Mouse (Mus musculus) intestine, embryonic 14.5 days (tissue): ENCODE results near the gene Padi2. TPM values are rescaled to one million over a fixed set of nuclear protein-coding genes. Genes with fewer than 3 reads are reported as not detected.

Experiments used
- ATAC-seq: fragments of 200-750 bp; cut with Nextera tagmentation; replicated peaks from 2 replicates; pipeline ENCODE4 v1.8.0; 2017; ENCODE audit warnings: low read depth, moderate number of reproducible peaks, moderate TSS enrichment, moderate library complexity; ENCODE audit not compliant: low FRiP score, low TSS enrichment
- DNase-seq: peaks from one replicate; pipeline ENCODE4 v3.0.0-alpha.2; 2018; ENCODE audit warnings: low spot score
- H3K27ac ChIP-seq: fragments of 300-500 bp; sonication (generic); 2 replicates; pipeline ENCODE4 v1.5.1; 2014; ENCODE audit warnings: low read depth, mild to moderate bottlenecking, control low read depth
- H3K27me3 ChIP-seq: fragments of 300-500 bp; sonication (generic); replicated peaks from 2 replicates; pipeline ENCODE4 v1.6.1; 2014; ENCODE audit warnings: low read length, control low read depth; ENCODE audit not compliant: control insufficient read depth, insufficient read depth
- H3K36me3 ChIP-seq: fragments of 300-500 bp; sonication (generic); 2 replicates; pipeline ENCODE4 v1.6.1; 2014; ENCODE audit warnings: low read length, control low read depth; ENCODE audit not compliant: control insufficient read depth, insufficient read depth
- H3K4me1 ChIP-seq: fragments of 300-500 bp; sonication (generic); replicated peaks from 2 replicates; pipeline ENCODE4 v1.6.1; 2014; ENCODE audit warnings: low read length, control low read depth, mixed read lengths; ENCODE audit not compliant: control insufficient read depth, insufficient read depth
- H3K4me2 ChIP-seq: fragments of 300-500 bp; sonication (generic); 2 replicates; pipeline ENCODE4 v1.6.1; 2014; ENCODE audit warnings: low read length
- H3K4me3 ChIP-seq: fragments of 300-500 bp; sonication (generic); 2 replicates; pipeline ENCODE4 v1.5.1; 2014; ENCODE audit warnings: low read depth, low read length, control low read depth, mixed read lengths
- H3K9ac ChIP-seq: fragments of 300-500 bp; sonication (generic); 2 replicates; pipeline ENCODE4 v1.6.1; 2014; ENCODE audit warnings: mild to moderate bottlenecking, low read length
- H3K9me3 ChIP-seq: fragments of 300-500 bp; sonication (generic); 2 replicates; pipeline ENCODE4 v1.6.1; 2016; ENCODE audit warnings: low read length, control low read depth; ENCODE audit not compliant: control insufficient read depth
- WGBS: fragments of 180-500 bp; shearing (Covaris S2); extraction: QIAGEN DNeasy Blood & Tissue Kit; methylation state at CpG from one replicate; pipeline ENCODE4 v1.1.7; 2014; 5-methylcytosine and 5-hydroxymethylcytosine counted together
- polyA plus RNA-seq: library from polyadenylated mRNA; unstranded; fragments of >200 nt; fragmentation: Nextera tagmentation; extraction: Ambion mirVana; gene quantifications from 2 replicates; pipeline ENCODE4 v1.2.1, GENCODE M21; 2014

Padi2 gene
- polyA plus RNA-seq, 1 experiment from 2014 or later: 1.9 TPM

- Histone ChIP-seq H3K4me1 (peaks cover 12% of the 10 kb centered on the region), H3K4me3 (no peak overlapping the region), H3K4me2 (no peak overlapping the region), H3K9me3 (0 out of 2 replicates have a peak, but pooled peaks cover 6% of the 10 kb centered on the region), H3K27ac (no peak overlapping the region), H3K9ac (no peak overlapping the region), H3K27me3 (no peaks in the 10 kb centered on the region), H3K36me3 (no peaks in the 10 kb centered on the region)
- DNase-seq (no peak), ATAC-seq (no peak)
- 88% methylated on average over 8 of the region's 8 CpGs for WGBS
Observed at GRCm38 (mm10) chr4:140869945-140870344, 36.2 kb upstream of the Padi2 start.

DNA sequence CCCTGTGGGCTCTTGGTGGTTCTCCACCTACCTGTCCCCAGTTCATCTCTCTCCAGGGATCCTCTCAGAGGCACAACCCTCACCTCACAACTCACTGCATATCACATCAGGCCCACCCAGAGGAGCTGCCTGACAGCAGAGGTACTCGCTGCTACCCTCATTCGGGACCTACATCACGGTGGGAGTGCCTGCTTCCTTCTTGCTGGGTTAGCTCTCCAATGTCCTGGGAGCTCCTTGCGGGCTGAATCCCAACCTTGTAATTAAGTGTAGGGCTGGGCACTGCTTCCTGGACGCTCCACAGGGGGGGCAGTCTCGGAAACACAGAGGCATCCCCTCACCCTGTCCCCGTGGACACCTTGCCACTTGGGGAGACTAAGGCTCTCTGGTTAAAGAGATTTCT, 35.3 kb upstream of the Padi2 start:
- no peak overlapping the region for H3K27ac ChIP-seq
- H3K4me2 ChIP-seq: no peak overlapping the region
- 0 out of 2 replicates have a peak, but pooled peaks cover 6% of the 10 kb centered on the region for H3K9me3 ChIP-seq
- ATAC-seq (no peak), DNase-seq (no peak)
- no peaks in the 10 kb centered on the region for H3K27me3 ChIP-seq
- 84% methylated on average over 7 of the region's 7 CpGs for WGBS
- H3K4me3 ChIP-seq: no peak overlapping the region
- H3K9ac ChIP-seq: no peak overlapping the region
- no peaks in the 10 kb centered on the region for H3K36me3 ChIP-seq
- H3K4me1 ChIP-seq: peaks cover 12% of the 10 kb centered on the region

- H3K36me3 ChIP-seq: no peaks in the 10 kb centered on the region
- peaks cover 12% of the 10 kb centered on the region for H3K4me1 ChIP-seq
- DNase-seq (no peak), ATAC-seq (no peak)
- WGBS: 81% methylated on average over 3 of the region's 3 CpGs
- H3K9ac ChIP-seq: no peak overlapping the region
- no peaks in the 10 kb centered on the region for H3K27me3 ChIP-seq
- H3K9me3 ChIP-seq: 0 out of 2 replicates have a peak, but pooled peaks cover 6% of the 10 kb centered on the region
- no peak overlapping the region for H3K4me2 ChIP-seq
- H3K27ac ChIP-seq: no peak overlapping the region
- H3K4me3 ChIP-seq: no peak overlapping the region
Observed at GRCm38 (mm10) chr4:140871376-140871775, 34.8 kb upstream of the Padi2 start.

DNA sequence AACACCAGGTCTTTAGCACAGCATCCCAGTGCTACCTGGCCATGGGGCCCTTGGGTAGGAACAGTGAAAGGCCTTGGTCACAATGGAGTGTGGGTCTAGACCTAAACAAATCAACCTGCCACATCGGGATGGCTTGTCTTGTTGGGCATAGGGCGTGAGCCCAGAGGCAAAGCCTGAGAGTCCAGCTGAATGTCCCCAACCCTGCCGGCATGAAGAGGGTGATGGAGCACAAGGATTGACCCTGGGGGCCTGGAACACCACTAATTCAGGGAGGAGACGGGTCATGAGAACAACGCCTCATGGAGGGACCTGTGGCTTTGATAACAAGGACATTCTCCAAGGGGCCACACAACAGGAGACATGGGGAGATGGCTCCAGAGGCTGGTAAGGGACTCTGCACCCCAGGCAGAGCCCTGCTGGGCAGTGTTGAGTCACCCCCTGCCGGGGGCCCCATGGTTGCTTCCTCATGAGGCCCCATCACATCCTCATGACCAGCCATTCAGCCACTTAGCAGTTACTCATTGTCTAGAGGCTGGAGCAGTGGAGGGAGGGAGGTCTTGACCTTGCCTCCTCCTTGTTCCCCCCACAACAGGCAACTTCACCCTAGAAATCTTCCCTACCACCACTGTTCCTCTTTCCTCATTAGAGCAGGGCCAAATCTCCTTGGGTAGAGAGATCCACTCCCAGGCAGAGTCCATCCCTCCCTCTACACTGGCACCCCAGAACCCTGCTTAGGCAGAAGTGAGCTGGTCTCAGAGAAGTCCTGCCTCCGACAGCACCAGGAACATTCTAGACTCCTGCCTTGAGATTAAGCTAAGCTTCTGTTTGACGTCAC, 34.1 kb upstream of the Padi2 start:
- Histone ChIP-seq H3K4me1 (peaks cover 12% of the 10 kb centered on the region), H3K27ac (no peak overlapping the region), H3K4me3 (no peak overlapping the region), H3K9ac (no peak overlapping the region), H3K9me3 (0 out of 2 replicates have a peak, but pooled peaks cover 6% of the 10 kb centered on the region), H3K27me3 (no peaks in the 10 kb centered on the region), H3K4me2 (no peak overlapping the region), H3K36me3 (no peaks in the 10 kb centered on the region)
- ATAC-seq (no peak), DNase-seq (no peak)
- 79% methylated on average over 8 of the region's 8 CpGs for WGBS

DNA sequence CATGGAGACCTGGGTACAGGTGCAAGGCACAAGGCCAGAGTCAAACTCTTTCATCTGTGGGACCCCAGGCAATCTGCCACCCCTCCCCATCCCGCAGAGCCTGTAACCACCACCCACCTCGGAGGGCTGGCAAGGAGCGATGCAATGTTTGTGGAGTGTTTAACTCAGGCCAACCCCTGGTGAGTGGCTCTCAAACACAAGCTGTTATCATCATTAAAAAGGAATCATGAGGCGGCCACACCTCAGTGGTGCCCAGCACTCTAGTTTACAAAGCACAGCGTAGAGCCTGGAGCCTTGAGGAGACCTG, 33.5 kb upstream of the Padi2 start:
- no peak for DNase-seq

GRCm38 (mm10) chr4:140873011-140873410, 33.1 kb upstream of the Padi2 start:
- WGBS: 45% methylated on average over 11 of the region's 11 CpGs
- H3K36me3 ChIP-seq: no peaks in the 10 kb centered on the region
- no peak overlapping the region for H3K9ac ChIP-seq
- DNase-seq (no peak), ATAC-seq (no peak)
- H3K27me3 ChIP-seq: no peaks in the 10 kb centered on the region
- H3K9me3 ChIP-seq: 0 out of 2 replicates have a peak, but pooled peaks cover 6% of the 10 kb centered on the region
- peaks cover 12% of the 10 kb centered on the region for H3K4me1 ChIP-seq
- H3K4me3 ChIP-seq: no peak overlapping the region
- H3K27ac ChIP-seq: no peak overlapping the region
- H3K4me2 ChIP-seq: no peak overlapping the region

More for the DNA sequence above, 33.5 kb upstream of the Padi2 start:
- Histone ChIP-seq H3K36me3 (no peaks in the 10 kb centered on the region), H3K4me3 (no peak overlapping the region), H3K9me3 (0 out of 2 replicates have a peak, but pooled peaks cover 6% of the 10 kb centered on the region), H3K27me3 (no peaks in the 10 kb centered on the region), H3K4me1 (peaks cover 12% of the 10 kb centered on the region), H3K27ac (no peak overlapping the region), H3K9ac (no peak overlapping the region), H3K4me2 (no peak overlapping the region)
- WGBS: 66% methylated on average over 5 of the region's 5 CpGs
- no peak for ATAC-seq

- DNase-seq (no peak), ATAC-seq (no peak)
- WGBS: 84% methylated on average over 8 of the region's 8 CpGs
Observed at GRCm38 (mm10) chr4:140876161-140876560, 30.0 kb upstream of the Padi2 start.

DNA sequence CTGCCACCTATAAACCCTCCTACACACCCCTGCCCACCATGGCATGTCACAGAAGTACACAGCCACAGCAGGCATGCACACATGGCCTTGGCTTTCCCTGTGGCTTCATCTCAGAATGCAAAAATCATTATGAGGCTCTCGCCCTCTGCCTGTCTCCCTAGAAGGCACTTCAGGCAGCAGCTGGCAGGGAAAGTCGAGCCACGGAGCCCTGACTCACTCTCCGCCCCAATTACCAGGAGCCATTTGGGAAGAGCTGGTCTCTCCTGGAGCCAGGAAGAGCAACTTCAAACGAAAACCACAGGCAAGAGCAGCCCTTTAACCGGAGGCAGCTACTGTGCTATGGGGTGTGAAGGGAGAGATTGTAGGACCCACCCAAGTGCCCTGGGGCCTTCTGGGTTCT, 29.5 kb upstream of the Padi2 start:
- Histone ChIP-seq H3K4me3 (no peak overlapping the region), H3K27me3 (no peaks in the 10 kb centered on the region), H3K4me1 (peaks cover 3% of the 10 kb centered on the region; the same call in 1 of the 2 replicates), H3K9ac (no peak overlapping the region), H3K9me3 (0 out of 2 replicates have a peak, but pooled peaks cover 6% of the 10 kb centered on the region), H3K36me3 (no peaks in the 10 kb centered on the region), H3K27ac (no peak overlapping the region), H3K4me2 (no peak overlapping the region)
- no peak for DNase-seq
- WGBS: 47% methylated on average over 6 of the region's 6 CpGs
- ATAC-seq: no peak

More at GRCm38 (mm10) chr4:140876161-140876560, 30.0 kb upstream of the Padi2 start:
- 0 out of 2 replicates have a peak, but pooled peaks cover 6% of the 10 kb centered on the region for H3K9me3 ChIP-seq
- H3K4me2 ChIP-seq: no peak overlapping the region
- H3K27me3 ChIP-seq: no peaks in the 10 kb centered on the region
- no peak overlapping the region for H3K27ac ChIP-seq
- H3K36me3 ChIP-seq: no peaks in the 10 kb centered on the region
- no peak overlapping the region for H3K9ac ChIP-seq
- no peak overlapping the region for H3K4me3 ChIP-seq
- H3K4me1 ChIP-seq: peaks cover 3% of the 10 kb centered on the region; the same call in 1 of the 2 replicates

- Histone ChIP-seq H3K4me3 (no peak overlapping the region), H3K4me1 (no peaks in the 10 kb centered on the region), H3K9ac (no peak overlapping the region), H3K27ac (no peak overlapping the region), H3K36me3 (no peaks in the 10 kb centered on the region), H3K27me3 (no peaks in the 10 kb centered on the region), H3K4me2 (no peak overlapping the region), H3K9me3 (peaks cover 10% of the 10 kb centered on the region; the same call in 1 of the 2 replicates)
- DNase-seq (no peak), ATAC-seq (no peak)
- 76% methylated on average over 9 of the region's 9 CpGs for WGBS
Observed at GRCm38 (mm10) chr4:140877441-140877840, 28.7 kb upstream of the Padi2 start.
